Mouse (Mus musculus): Measurements from ENCODE around the gene Adm. TPM values are rescaled to one million over a fixed set of nuclear protein-coding genes. Genes with fewer than 3 reads are reported as not detected.

Adm gene
- polyA plus RNA-seq (2017; shearing (Covaris generic)): not detected

DNA sequence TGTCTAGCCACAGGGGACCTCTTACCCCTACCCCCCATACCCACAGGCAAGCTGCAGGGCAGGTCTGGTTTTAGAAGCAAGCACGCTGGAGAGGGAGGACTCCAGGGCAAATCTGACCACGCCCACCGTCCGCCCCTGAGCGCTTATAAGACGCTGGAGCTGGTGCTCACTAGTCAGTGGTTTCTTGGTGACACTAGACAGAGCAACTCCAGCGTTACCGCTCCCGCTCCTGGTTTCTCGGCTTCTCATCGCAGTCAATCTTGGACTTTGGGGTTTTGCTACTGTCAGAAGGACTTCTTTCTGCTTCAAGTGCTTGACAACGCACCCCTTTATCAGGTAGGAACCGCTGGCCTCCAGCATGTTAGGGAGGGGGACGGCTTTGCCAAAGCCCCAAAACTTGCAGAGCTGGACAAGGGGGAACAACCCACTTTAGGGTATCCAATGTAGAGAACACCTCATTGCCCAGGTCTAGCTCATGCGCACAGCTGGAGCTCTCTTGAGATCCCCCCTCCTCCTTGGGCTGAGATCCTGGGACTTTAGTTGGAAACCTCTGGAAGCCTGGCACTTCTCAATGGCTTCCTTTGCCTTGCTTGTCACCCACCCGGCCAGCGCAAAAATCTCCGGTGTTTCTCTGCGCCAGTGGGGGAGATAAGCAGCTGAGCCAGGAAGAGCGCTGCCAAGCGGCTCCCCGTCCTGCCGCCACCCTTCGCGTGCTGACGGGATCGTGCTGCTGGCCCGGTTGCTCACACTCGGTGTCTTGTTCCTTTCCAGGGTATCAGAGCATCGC, at the start of gene Adm:
Gene Adm (plus strand): TSS at position 176 of the 787 bp plus-strand sequence.

GRCm38 (mm10) chr7:110614133-110615063, 13.1 kb upstream of the Adm start, which contains the start of gene Sbf2:
Gene Sbf2 (minus strand): TSS chr7:110614922.

Other genes with a start within 250 kb of the Adm start
- 2.1 TPM for gene Sbf2, start 12.7 kb upstream of the Adm start, polyA plus RNA-seq (2017; shearing (Covaris generic))
- gene Ampd3, start 140.5 kb downstream of the Adm start, polyA plus RNA-seq (2017; shearing (Covaris generic)): 3.5 TPM
- 18.3 TPM for gene Rnf141, start 216.8 kb downstream of the Adm start, polyA plus RNA-seq (2017; shearing (Covaris generic))
- not detected for gene Lyve1, start 235.6 kb downstream of the Adm start, polyA plus RNA-seq (2017; shearing (Covaris generic))

All from activated CD4-positive, CD25-positive, alpha-beta regulatory T cell, adult 9 weeks (primary cell).